Mouse (Mus musculus) forebrain, embryonic 16.5 days (tissue): Measurements from ENCODE around the gene Fam208a. TPM values are rescaled to one million over a fixed set of nuclear protein-coding genes. Genes with fewer than 3 reads are reported as not detected.

Experiments used
- ATAC-seq: fragments of 200-750 bp; cut with Nextera tagmentation; 2 replicates; pipeline ENCODE4 v1.8.0; 2017; ENCODE audit warnings: mild to moderate bottlenecking, moderate library complexity
- H3K27ac ChIP-seq: fragments of 300-500 bp; sonication (generic); 2 replicates; pipeline ENCODE4 v1.5.1; 2014; ENCODE audit warnings: low read length, control low read depth
- H3K27me3 ChIP-seq: fragments of 300-500 bp; sonication (generic); replicated peaks from 2 replicates; pipeline ENCODE4 v1.6.1; 2014; ENCODE audit warnings: low read length; ENCODE audit not compliant: control insufficient read depth, insufficient read depth
- H3K36me3 ChIP-seq: fragments of 300-500 bp; sonication (generic); 2 replicates; pipeline ENCODE4 v1.6.1; 2014; ENCODE audit not compliant: control insufficient read depth, insufficient read depth
- H3K4me1 ChIP-seq: fragments of 300-500 bp; sonication (generic); replicated peaks from 2 replicates; pipeline ENCODE4 v1.6.1; 2014; ENCODE audit warnings: low read length; ENCODE audit not compliant: control insufficient read depth, insufficient read depth
- H3K4me2 ChIP-seq: fragments of 300-500 bp; sonication (generic); 2 replicates; pipeline ENCODE4 v1.6.1; 2014; ENCODE audit warnings: mild to moderate bottlenecking, low read length, control low read depth
- H3K4me3 ChIP-seq: fragments of 300-500 bp; sonication (generic); replicated peaks from 2 replicates; pipeline ENCODE4 v1.5.1; 2014; ENCODE audit warnings: mild to moderate bottlenecking, low read length, control low read depth
- H3K9ac ChIP-seq: fragments of 300-500 bp; sonication (generic); replicated peaks from 2 replicates; pipeline ENCODE4 v1.6.1; 2014; ENCODE audit warnings: low read depth, low read length, control low read depth
- H3K9me3 ChIP-seq: fragments of 300-500 bp; sonication (generic); 2 replicates; pipeline ENCODE4 v1.6.1; 2016; ENCODE audit warnings: low read length; ENCODE audit not compliant: control insufficient read depth
- WGBS: fragments of 180-500 bp; shearing (Covaris S2); extraction: QIAGEN DNeasy Blood & Tissue Kit; methylation state at CpG from one replicate; pipeline ENCODE4 v1.1.7; 2014; 5-methylcytosine and 5-hydroxymethylcytosine counted together
- polyA plus RNA-seq: library from polyadenylated mRNA; unstranded; fragments of >200 nt; fragmentation: Nextera tagmentation; extraction: Ambion mirVana; gene quantifications from 2 replicates; pipeline ENCODE4 v1.2.1, GENCODE M21; 2015

The Fam208a gene
- polyA plus RNA-seq, 1 experiment from 2014 or later = 17.4 TPM

- Histone ChIP-seq H3K27ac (no peak overlapping the region), H3K36me3 (no peaks in the 10 kb centered on the region), H3K4me3 (no peak overlapping the region), H3K4me1 (no peaks in the 10 kb centered on the region), H3K9me3 (peaks cover 3% of the 10 kb centered on the region; the same call in 1 of the 2 replicates), H3K27me3 (no peaks in the 10 kb centered on the region), H3K4me2 (no peak overlapping the region), H3K9ac (no peak overlapping the region)
- ATAC-seq = no peak
- WGBS = 95% methylated on average over 3 of the region's 3 CpGs
Observed at GRCm38 (mm10) chr14:27409662-27410061, 19.0 kb upstream of the Fam208a start.

GRCm38 (mm10) chr14:27411492-27411891, 17.1 kb upstream of the Fam208a start:
- Histone ChIP-seq H3K27ac (no peak overlapping the region), H3K27me3 (no peaks in the 10 kb centered on the region), H3K4me2 (no peak overlapping the region), H3K4me3 (no peak overlapping the region), H3K9me3 (peaks cover 3% of the 10 kb centered on the region; the same call in 1 of the 2 replicates), H3K9ac (no peak overlapping the region), H3K4me1 (no peaks in the 10 kb centered on the region), H3K36me3 (no peaks in the 10 kb centered on the region)
- no peak for ATAC-seq
- 91% methylated on average over 7 of the region's 7 CpGs for WGBS

GRCm38 (mm10) chr14:27412699-27413098, 15.9 kb upstream of the Fam208a start:
- H3K9me3 ChIP-seq = peaks cover 3% of the 10 kb centered on the region; the same call in 1 of the 2 replicates
- H3K4me1 ChIP-seq = no peaks in the 10 kb centered on the region
- H3K4me3 ChIP-seq = no peak overlapping the region
- ATAC-seq = no peak
- 85% methylated on average over 8 of the region's 8 CpGs for WGBS
- H3K9ac ChIP-seq = no peak overlapping the region
- no peak overlapping the region for H3K4me2 ChIP-seq
- H3K27me3 ChIP-seq = no peaks in the 10 kb centered on the region
- H3K27ac ChIP-seq = no peak overlapping the region
- no peaks in the 10 kb centered on the region for H3K36me3 ChIP-seq

GRCm38 (mm10) chr14:27413961-27414360, 14.7 kb upstream of the Fam208a start:
- no peaks in the 10 kb centered on the region for H3K4me1 ChIP-seq
- no peaks in the 10 kb centered on the region for H3K27me3 ChIP-seq
- H3K9ac ChIP-seq = no peak overlapping the region
- no peak overlapping the region for H3K27ac ChIP-seq
- H3K9me3 ChIP-seq = peaks cover 3% of the 10 kb centered on the region; the same call in 1 of the 2 replicates
- H3K36me3 ChIP-seq = no peaks in the 10 kb centered on the region
- ATAC-seq = peak; percentile 36; the same call in 1 of the 2 replicates
- no peak overlapping the region for H3K4me3 ChIP-seq
- H3K4me2 ChIP-seq = no peak overlapping the region
- WGBS = 47% methylated on average over 4 of the region's 4 CpGs

- H3K9ac ChIP-seq = no peak overlapping the region
- H3K27ac ChIP-seq = no peak overlapping the region
- H3K27me3 ChIP-seq = no peaks in the 10 kb centered on the region
- no peak overlapping the region for H3K4me2 ChIP-seq
- H3K9me3 ChIP-seq = no peaks in the 10 kb centered on the region
- no peaks in the 10 kb centered on the region for H3K36me3 ChIP-seq
- ATAC-seq = no peak
- no peaks in the 10 kb centered on the region for H3K4me1 ChIP-seq
- H3K4me3 ChIP-seq = no peak overlapping the region
- 62% methylated on average over 3 of the region's 3 CpGs for WGBS
Observed at GRCm38 (mm10) chr14:27420816-27421215, 7.8 kb upstream of the Fam208a start.

- no peak overlapping the region for H3K9ac ChIP-seq
- no peak for ATAC-seq
- no peak overlapping the region for H3K4me2 ChIP-seq
- H3K36me3 ChIP-seq = no peaks in the 10 kb centered on the region
- H3K4me3 ChIP-seq = no peak overlapping the region
- no peaks in the 10 kb centered on the region for H3K4me1 ChIP-seq
- H3K27ac ChIP-seq = no peak overlapping the region
- WGBS = 100% methylated on average over 1 of the region's 1 CpGs
- H3K9me3 ChIP-seq = no peaks in the 10 kb centered on the region
- no peaks in the 10 kb centered on the region for H3K27me3 ChIP-seq
Observed at GRCm38 (mm10) chr14:27422301-27422700, 6.3 kb upstream of the Fam208a start.

- Histone ChIP-seq H3K9me3 (peaks cover 8% of the 10 kb centered on the region), H3K27me3 (no peaks in the 10 kb centered on the region), H3K27ac (peak overlapping the region; percentile 100), H3K36me3 (0 out of 2 replicates have a peak, but pooled peaks cover 2% of the 10 kb centered on the region), H3K4me2 (peak overlapping the region; percentile 79), H3K9ac (peak overlapping the region; percentile 98), H3K4me3 (peak overlapping the region; percentile 84), H3K4me1 (peaks cover 6% of the 10 kb centered on the region; the same call in 1 of the 2 replicates)
- WGBS = under 1% methylated on average over 78 of the region's 78 CpGs
- ATAC-seq = peak; percentile 85
Observed at GRCm38 (mm10) chr14:27428973-27429711, 508 bp downstream of the Fam208a start.

GRCm38 (mm10) chr14:27430280-27430679, 1.6 kb downstream of the Fam208a start:
- Histone ChIP-seq H3K9ac (no peak overlapping the region), H3K9me3 (peaks cover 8% of the 10 kb centered on the region), H3K4me3 (no peak overlapping the region), H3K4me2 (peak overlapping the region; percentile 29), H3K27me3 (no peaks in the 10 kb centered on the region), H3K36me3 (peaks cover 4% of the 10 kb centered on the region; the same call in 1 of the 2 replicates), H3K4me1 (peaks cover 6% of the 10 kb centered on the region; the same call in 1 of the 2 replicates), H3K27ac (no peak overlapping the region)
- no peak for ATAC-seq
- 91% methylated on average over 4 of the region's 4 CpGs for WGBS

GRCm38 (mm10) chr14:27432064-27432463, 3.4 kb downstream of the Fam208a start:
- H3K36me3 ChIP-seq = peaks cover 4% of the 10 kb centered on the region; the same call in 1 of the 2 replicates
- WGBS = 98% methylated on average over 2 of the region's 2 CpGs
- H3K9ac ChIP-seq = no peak overlapping the region
- peaks cover 6% of the 10 kb centered on the region; the same call in 1 of the 2 replicates for H3K4me1 ChIP-seq
- no peak for ATAC-seq
- H3K4me2 ChIP-seq = no peak overlapping the region
- H3K4me3 ChIP-seq = no peak overlapping the region
- H3K27me3 ChIP-seq = no peaks in the 10 kb centered on the region
- H3K27ac ChIP-seq = no peak overlapping the region
- peaks cover 8% of the 10 kb centered on the region for H3K9me3 ChIP-seq
